Mouse (Mus musculus): ENCODE measurements at regions not wholly inside any gene's neighbourhood (a gene's known extent, or its start where the extent isn't known, plus 50 kb on each side); places are given as distances from the start of the nearest gene placed in this dataset.

DNA sequence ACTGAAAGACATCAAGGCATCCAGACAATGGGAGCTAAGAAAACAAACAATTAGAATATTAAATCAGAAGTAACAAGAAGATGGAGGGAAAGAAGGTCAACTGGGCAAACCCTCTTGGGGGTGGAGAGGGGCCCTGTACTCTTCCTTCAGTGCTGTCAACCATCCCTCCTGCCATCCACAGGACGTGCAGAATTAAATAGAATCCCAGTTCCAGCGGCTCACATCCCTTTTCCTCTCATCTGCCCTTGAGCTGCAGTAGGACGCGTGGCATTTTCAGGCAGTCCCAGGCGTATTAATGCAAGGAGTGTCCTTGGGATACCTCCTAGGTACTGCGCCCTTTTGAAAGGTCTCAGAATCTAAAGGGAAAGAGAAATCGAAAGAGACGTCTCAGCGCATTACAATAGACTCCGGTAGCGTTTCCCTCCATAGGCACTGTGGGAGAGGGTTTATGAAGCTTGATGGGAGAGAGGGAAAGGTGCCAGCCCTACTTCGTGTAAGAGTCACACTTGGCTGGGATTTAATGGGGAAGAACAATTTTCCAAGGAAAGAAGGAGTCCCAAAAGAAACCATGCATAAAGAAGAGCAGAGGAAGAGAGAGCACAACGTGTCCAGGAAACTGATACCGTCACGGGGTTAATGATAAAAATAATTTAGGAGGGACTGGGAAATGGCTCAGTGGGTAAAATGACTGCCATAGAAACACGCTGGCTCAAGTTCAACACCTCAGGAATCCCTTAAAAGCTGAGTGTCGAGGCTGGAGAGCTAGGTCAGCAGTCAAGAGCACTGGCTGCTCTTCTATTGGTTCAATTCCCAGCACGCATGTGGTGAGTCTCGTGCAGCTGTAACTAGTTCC lies 85.7 kb upstream of the Plekha5 start:
- peaks cover 3 to 17% of the 10 kb centered on the region in 2 experiments for H3K4me1 ChIP-seq (ENCODE audit: control insufficient read depth in 2 of 2, insufficient read depth in 2 of 2, low read length in 2 of 2, poor library complexity in 1 of 2)
- TF ChIP-seq HCFC1 (IDR thresholded peaks at IDR 0.05; ENCODE audit: borderline replicate concordance, insufficient read depth, low read length) (no peak), ZC3H11A (IDR thresholded peaks at IDR 0.05; ENCODE audit: borderline replicate concordance, low read depth, low read length) (no peak), MAFK (IDR thresholded peaks at IDR 0.05; ENCODE audit: insufficient read depth, low read depth, low read length) (no peak), ZNF384 (IDR thresholded peaks at IDR 0.05; ENCODE audit: low read depth, low read length) (no peak), CHD2 (IDR thresholded peaks at IDR 0.05; ENCODE audit: low read depth, low read length) (no peak)
- no peak overlapping the region; the same call in 1 of the 2 replicates for H3K9ac ChIP-seq (ENCODE audit: insufficient read depth, low read depth, low read length, poor library complexity, severe bottlenecking)
- no peaks in the 10 kb centered on the region for H3K36me3 ChIP-seq (ENCODE audit: control insufficient read depth, insufficient read depth, low read length, poor library complexity, severe bottlenecking)
- in situ Hi-C loops (cut with MboI; ENCODE audit: low sequenced_read_pairs in 2 of 2, unreplicated experiment in 2 of 2) = no loop called here
- H3K9me3 ChIP-seq (ENCODE audit: control insufficient read depth, insufficient read depth, low read depth, low read length) = no peaks in the 10 kb centered on the region
- H3K4me3 ChIP-seq (ENCODE audit: insufficient read depth in 1 of 2, low read depth in 1 of 2, low read length in 2 of 2, poor library complexity in 1 of 2, severe bottlenecking in 1 of 2) = peak overlapping the region in 1 of 2 experiments; percentile 42; a peak in 2 of 4 replicates
- no peak for DNase-seq (ENCODE audit: low read depth, low spot score)
- peak overlapping the region; percentile 97 for H3K27ac ChIP-seq (ENCODE audit: insufficient read depth, low read depth, low read length, poor library complexity, severe bottlenecking)

DNA sequence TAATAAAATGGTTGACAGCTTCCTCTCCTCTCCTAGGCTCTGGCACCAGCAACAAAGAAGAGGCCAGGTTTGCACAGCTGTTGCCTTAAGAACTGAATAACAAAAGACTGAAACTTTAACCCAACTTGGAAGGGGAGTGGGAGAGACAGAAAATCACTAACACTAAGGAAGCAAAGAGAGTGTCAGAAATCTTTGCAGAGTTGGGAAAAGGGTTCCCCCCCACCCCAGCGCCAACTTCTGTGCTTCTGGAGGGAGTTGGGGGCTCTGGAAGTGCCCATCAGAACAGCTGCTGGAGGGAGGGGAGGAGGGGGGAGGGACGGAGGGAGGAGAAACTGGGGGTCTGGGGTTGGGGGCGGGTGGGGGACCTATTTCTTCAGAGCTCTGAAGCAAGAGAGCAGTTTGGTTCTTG lies 86.8 kb upstream of the Plekha5 start:
- no peaks in the 10 kb centered on the region for H3K36me3 ChIP-seq (ENCODE audit: control insufficient read depth, insufficient read depth, low read length, poor library complexity, severe bottlenecking)
- in situ Hi-C loops (cut with MboI; ENCODE audit: low sequenced_read_pairs in 2 of 2, unreplicated experiment in 2 of 2) = no loop called here
- H3K4me1 ChIP-seq (ENCODE audit: control insufficient read depth in 2 of 2, insufficient read depth in 2 of 2, low read length in 2 of 2, poor library complexity in 1 of 2) = peaks cover 3 to 17% of the 10 kb centered on the region in 2 experiments
- peak; percentile 28 for DNase-seq (ENCODE audit: low read depth, low spot score)
- no peak overlapping the region for H3K9ac ChIP-seq (ENCODE audit: insufficient read depth, low read depth, low read length, poor library complexity, severe bottlenecking)
- H3K4me3 ChIP-seq (ENCODE audit: insufficient read depth in 1 of 2, low read depth in 1 of 2, low read length in 2 of 2, poor library complexity in 1 of 2, severe bottlenecking in 1 of 2) = peak overlapping the region in 1 of 2 experiments; percentile 42; a peak in 3 of 4 replicates
- no peaks in the 10 kb centered on the region for H3K9me3 ChIP-seq (ENCODE audit: control insufficient read depth, insufficient read depth, low read depth, low read length)
- TF ChIP-seq MAFK (IDR thresholded peaks at IDR 0.05; ENCODE audit: insufficient read depth, low read depth, low read length) (no peak), ZNF384 (IDR thresholded peaks at IDR 0.05; ENCODE audit: low read depth, low read length) (no peak), HCFC1 (IDR thresholded peaks at IDR 0.05; ENCODE audit: borderline replicate concordance, insufficient read depth, low read length) (no peak), ZC3H11A (IDR thresholded peaks at IDR 0.05; ENCODE audit: borderline replicate concordance, low read depth, low read length) (no peak), CHD2 (IDR thresholded peaks at IDR 0.05; ENCODE audit: low read depth, low read length) (no peak)
- H3K27ac ChIP-seq (ENCODE audit: insufficient read depth, low read depth, low read length, poor library complexity, severe bottlenecking) = peak overlapping the region; percentile 97

- in situ Hi-C loops (cut with MboI; ENCODE audit: low sequenced_read_pairs in 2 of 2, unreplicated experiment in 2 of 2) = no loop called here
- TF ChIP-seq HCFC1 (IDR thresholded peaks at IDR 0.05; ENCODE audit: borderline replicate concordance, insufficient read depth, low read length) (no peak), ZC3H11A (IDR thresholded peaks at IDR 0.05; ENCODE audit: borderline replicate concordance, low read depth, low read length) (no peak), CHD2 (IDR thresholded peaks at IDR 0.05; ENCODE audit: low read depth, low read length) (no peak), MAFK (IDR thresholded peaks at IDR 0.05; ENCODE audit: insufficient read depth, low read depth, low read length) (no peak), ZNF384 (IDR thresholded peaks at IDR 0.05; ENCODE audit: low read depth, low read length) (no peak)
- H3K9me3 ChIP-seq (ENCODE audit: control insufficient read depth, insufficient read depth, low read depth, low read length) = no peaks in the 10 kb centered on the region
- H3K4me1 ChIP-seq (ENCODE audit: control insufficient read depth in 2 of 2, insufficient read depth in 2 of 2, low read length in 2 of 2, poor library complexity in 1 of 2) = peaks cover 3 to 17% of the 10 kb centered on the region in 2 experiments
- no peaks in the 10 kb centered on the region for H3K36me3 ChIP-seq (ENCODE audit: control insufficient read depth, insufficient read depth, low read length, poor library complexity, severe bottlenecking)
- H3K27ac ChIP-seq (ENCODE audit: insufficient read depth, low read depth, low read length, poor library complexity, severe bottlenecking) = peak overlapping the region; percentile 97
- H3K4me3 ChIP-seq (ENCODE audit: insufficient read depth in 1 of 2, low read depth in 1 of 2, low read length in 2 of 2, poor library complexity in 1 of 2, severe bottlenecking in 1 of 2) = peak overlapping the region; percentile 34 to 35; a peak in 3 of 4 replicates
- H3K9ac ChIP-seq (ENCODE audit: insufficient read depth, low read depth, low read length, poor library complexity, severe bottlenecking) = peak overlapping the region; percentile 71; the same call in 1 of the 2 replicates
- peak; percentile 62 for DNase-seq (ENCODE audit: low read depth, low spot score)
Measured at GRCm38 (mm10) chr6:140336414-140336941, 87.4 kb upstream of the Plekha5 start.

DNA sequence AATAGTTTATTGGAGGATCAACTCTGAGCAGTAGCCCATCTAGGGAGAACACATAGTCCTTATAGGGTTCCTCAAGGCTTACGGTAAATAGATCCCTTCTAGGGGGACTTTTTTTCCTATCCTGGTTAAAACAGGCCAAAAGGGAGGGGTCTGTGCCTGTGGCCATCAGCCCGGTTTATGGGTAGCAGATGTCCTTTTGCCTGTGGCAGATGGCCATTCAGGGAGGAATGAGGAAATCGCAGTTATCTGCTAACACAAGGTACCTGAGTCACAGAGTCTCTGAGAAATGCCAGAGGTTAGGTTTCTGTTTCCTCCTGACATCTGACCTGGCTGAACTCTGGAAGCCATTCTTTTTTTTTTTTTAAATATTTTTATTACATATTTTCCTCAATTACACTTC lies 90.5 kb upstream of the Plekha5 start:
- no peaks in the 10 kb centered on the region for H3K9me3 ChIP-seq (ENCODE audit: control insufficient read depth, insufficient read depth, low read depth, low read length)
- DNase-seq (ENCODE audit: low read depth, low spot score) = no peak
- TF ChIP-seq ZC3H11A (IDR thresholded peaks at IDR 0.05; ENCODE audit: borderline replicate concordance, low read depth, low read length) (no peak), CHD2 (IDR thresholded peaks at IDR 0.05; ENCODE audit: low read depth, low read length) (no peak), MAFK (IDR thresholded peaks at IDR 0.05; ENCODE audit: insufficient read depth, low read depth, low read length) (no peak)
- H3K9ac ChIP-seq (ENCODE audit: insufficient read depth, low read depth, low read length, poor library complexity, severe bottlenecking) = no peak overlapping the region
- no peaks in the 10 kb centered on the region for H3K36me3 ChIP-seq (ENCODE audit: control insufficient read depth, insufficient read depth, low read length, poor library complexity, severe bottlenecking)
- in situ Hi-C loops (cut with MboI; ENCODE audit: low sequenced_read_pairs in 2 of 2, unreplicated experiment in 2 of 2) = no loop called here
- no peak overlapping the region for H3K4me3 ChIP-seq (ENCODE audit: insufficient read depth in 1 of 2, low read depth in 1 of 2, low read length in 2 of 2, poor library complexity in 1 of 2, severe bottlenecking in 1 of 2)
- no peak overlapping the region for H3K27ac ChIP-seq (ENCODE audit: insufficient read depth, low read depth, low read length, poor library complexity, severe bottlenecking)
- H3K4me1 ChIP-seq (ENCODE audit: control insufficient read depth in 2 of 2, insufficient read depth in 2 of 2, low read length in 2 of 2, poor library complexity in 1 of 2) = peaks cover 0 to 13% of the 10 kb centered on the region in 2 experiments; a peak in 2 of 4 replicates
